In genomic region chr14:31324851-31325250, GRCm38 (mm10) we compare ENCODE assay signal across 12 mouse cellular contexts. TPM values are rescaled to one million over a fixed set of nuclear protein-coding genes. Genes with fewer than 3 reads are reported as not detected.
DNase-seq lines count a peak whose midpoint lies in the region; ATAC-seq and TF ChIP-seq lines count a peak whose summit lies in the region.
"Had no signal": no experiment of that assay in that cellular context is flagged by ENCODE, and none has a peak within 500 bp of the region (broad histone marks: within the 10 kb centered on the region; RNA-seq: fewer than 3 reads in every experiment).

No protein-coding gene starts in this region.

- 73% methylated on average over 10 of the region's 10 CpGs for WGBS in midbrain, embryonic 14.5 days
- WGBS in midbrain, embryonic 13.5 days: 68% methylated on average over 10 of the region's 10 CpGs
- 64% methylated on average over 10 of the region's 10 CpGs for WGBS in stomach, postnatal 0 days
- WGBS in forebrain, postnatal 0 days: 72% methylated on average over 10 of the region's 10 CpGs

- DNase-seq in adrenal gland, postnatal 36 days: peak; percentile 16 to 50
- no peak for DNase-seq in adrenal gland, adult 18-20 months (ENCODE audit: low spot score in 2 of 2)
- peak; percentile 4 for DNase-seq in midbrain, embryonic 14.5 days
- DNase-seq in stomach, postnatal 0 days (ENCODE audit: low spot score): peak; percentile 16
- DNase-seq in forebrain, postnatal 0 days: no peak
- DNase-seq in right cerebral cortex, postnatal 14 days: no peak
- DNase-seq: gastrocnemius, postnatal 14 days had no signal

- no peaks in the 10 kb centered on the region for H3K27me3 ChIP-seq in midbrain, embryonic 14.5 days (ENCODE audit: control insufficient read depth, insufficient read depth, low read length)
- H3K27me3 ChIP-seq in midbrain, embryonic 13.5 days: 0 out of 2 replicates have a peak, but pooled peaks cover 4% of the 10 kb centered on the region
- peaks cover 6% of the 10 kb centered on the region for H3K27me3 ChIP-seq in erythroblast, embryonic 14.5 days (ENCODE audit: control insufficient read depth)
- no peaks in the 10 kb centered on the region for H3K27me3 ChIP-seq in stomach, postnatal 0 days (ENCODE audit: control insufficient read depth, insufficient read depth, low read length)
- H3K27me3 ChIP-seq in forebrain, postnatal 0 days (ENCODE audit: insufficient read depth, low read length): no peaks in the 10 kb centered on the region
- H3K27me3 ChIP-seq: embryonic facial prominence, embryonic 12.5 days; neural tube, embryonic 13.5 days had no signal

- H3K4me1 ChIP-seq in midbrain, embryonic 14.5 days (ENCODE audit: control insufficient read depth, insufficient read depth, low read length): 0 out of 2 replicates have a peak, but pooled peaks cover 5% of the 10 kb centered on the region
- peaks cover 7% of the 10 kb centered on the region for H3K4me1 ChIP-seq in midbrain, embryonic 13.5 days (replicated peaks)
- H3K4me1 ChIP-seq in erythroblast, embryonic 14.5 days (ENCODE audit: control insufficient read depth): peaks cover 27% of the 10 kb centered on the region
- no peaks in the 10 kb centered on the region for H3K4me1 ChIP-seq in stomach, postnatal 0 days (replicated peaks; ENCODE audit: control insufficient read depth, insufficient read depth)
- H3K4me1 ChIP-seq in forebrain, postnatal 0 days (ENCODE audit: insufficient read depth): no peaks in the 10 kb centered on the region
- H3K4me1 ChIP-seq: embryonic facial prominence, embryonic 12.5 days had no signal

- no peak overlapping the region for H3K9ac ChIP-seq in midbrain, embryonic 14.5 days (replicated peaks; ENCODE audit: low read length)
- no peak overlapping the region for H3K9ac ChIP-seq in midbrain, embryonic 13.5 days (replicated peaks)
- H3K9ac ChIP-seq in stomach, postnatal 0 days (ENCODE audit: low read length): no peak overlapping the region
- H3K9ac ChIP-seq in forebrain, postnatal 0 days: no peak overlapping the region
- H3K9ac ChIP-seq: embryonic facial prominence, embryonic 12.5 days; hindbrain, embryonic 13.5 days; neural tube, embryonic 13.5 days had no signal

- no peaks in the 10 kb centered on the region for H3K36me3 ChIP-seq in midbrain, embryonic 14.5 days (ENCODE audit: control insufficient read depth, insufficient read depth, low read length)
- no peaks in the 10 kb centered on the region for H3K36me3 ChIP-seq in midbrain, embryonic 13.5 days
- no peaks in the 10 kb centered on the region for H3K36me3 ChIP-seq in erythroblast, embryonic 14.5 days (ENCODE audit: control insufficient read depth)
- H3K36me3 ChIP-seq in stomach, postnatal 0 days (ENCODE audit: control insufficient read depth, insufficient read depth, low read length): no peaks in the 10 kb centered on the region
- H3K36me3 ChIP-seq in forebrain, postnatal 0 days (ENCODE audit: insufficient read depth): no peaks in the 10 kb centered on the region
- H3K36me3 ChIP-seq: embryonic facial prominence, embryonic 12.5 days; hindbrain, embryonic 13.5 days; neural tube, embryonic 13.5 days had no signal

- no peak for TF ChIP-seq EP300 in stomach, postnatal 0 days (optimal IDR thresholded peaks at IDR 0.05)

- no peak for ATAC-seq in midbrain, embryonic 14.5 days (ENCODE audit: low FRiP score, low TSS enrichment)
- ATAC-seq in midbrain, embryonic 13.5 days: no peak
- no peak for ATAC-seq in stomach, postnatal 0 days (ENCODE audit: low FRiP score, low TSS enrichment)
- no peak for ATAC-seq in forebrain, postnatal 0 days

- no peak overlapping the region for H3K4me3 ChIP-seq in midbrain, embryonic 14.5 days (replicated peaks; ENCODE audit: low read depth, low read length)
- H3K4me3 ChIP-seq in midbrain, embryonic 13.5 days (replicated peaks): no peak overlapping the region
- H3K4me3 ChIP-seq in erythroblast, embryonic 14.5 days (replicated peaks): peak overlapping the region; percentile 60
- H3K4me3 ChIP-seq in stomach, postnatal 0 days (ENCODE audit: low read depth, low read length): no peak overlapping the region
- no peak overlapping the region for H3K4me3 ChIP-seq in forebrain, postnatal 0 days (ENCODE audit: low read depth, low read length)
- H3K4me3 ChIP-seq: neural tube, embryonic 13.5 days had no signal

- H3K27ac ChIP-seq in midbrain, embryonic 14.5 days (replicated peaks; ENCODE audit: low read depth, low read length): no peak overlapping the region
- no peak overlapping the region for H3K27ac ChIP-seq in midbrain, embryonic 13.5 days
- H3K27ac ChIP-seq in stomach, postnatal 0 days (replicated peaks): no peak overlapping the region
- no peak overlapping the region for H3K27ac ChIP-seq in forebrain, postnatal 0 days (ENCODE audit: low read depth, low read length)
- H3K27ac ChIP-seq: embryonic facial prominence, embryonic 12.5 days; hindbrain, embryonic 13.5 days; neural tube, embryonic 13.5 days had no signal

- no peak overlapping the region for H3K4me2 ChIP-seq in midbrain, embryonic 14.5 days (ENCODE audit: low read length)
- H3K4me2 ChIP-seq in midbrain, embryonic 13.5 days (replicated peaks): no peak overlapping the region
- no peak overlapping the region for H3K4me2 ChIP-seq in stomach, postnatal 0 days (replicated peaks; ENCODE audit: low read depth)
- H3K4me2 ChIP-seq in forebrain, postnatal 0 days (ENCODE audit: low read depth): no peak overlapping the region

- TF ChIP-seq CTCF in stomach, postnatal 0 days (IDR thresholded peaks at IDR 0.05; ENCODE audit: low read depth): peak; percentile 31; the same call in 1 of the 2 replicates
- TF ChIP-seq CTCF in forebrain, postnatal 0 days (IDR thresholded peaks at IDR 0.05; ENCODE audit: low read depth): no peak

- no peaks in the 10 kb centered on the region for H3K9me3 ChIP-seq in midbrain, embryonic 14.5 days (ENCODE audit: control insufficient read depth, low read length)
- no peaks in the 10 kb centered on the region for H3K9me3 ChIP-seq in midbrain, embryonic 13.5 days
- H3K9me3 ChIP-seq in erythroblast, embryonic 14.5 days (ENCODE audit: control insufficient read depth, low read length): no peaks in the 10 kb centered on the region
- H3K9me3 ChIP-seq in stomach, postnatal 0 days (ENCODE audit: control insufficient read depth, low read length): no peaks in the 10 kb centered on the region
- no peaks in the 10 kb centered on the region for H3K9me3 ChIP-seq in forebrain, postnatal 0 days (ENCODE audit: low read length)
- H3K9me3 ChIP-seq: embryonic facial prominence, embryonic 12.5 days; hindbrain, embryonic 13.5 days; neural tube, embryonic 13.5 days had no signal

RNA-seq across cellular contexts. Expression of gene Dnah1, which starts 1.2 kb away (rescaled TPM):
- total RNA-seq in adrenal gland, postnatal 36 days (2021): 1 to 10 TPM; 1.5 to 1.7 TPM
- 1 to 10 TPM; 1.5 to 2.0 TPM for total RNA-seq in adrenal gland, adult 18-20 months (2021)
- polyA plus RNA-seq in midbrain, embryonic 14.5 days (2014; fragmentation: Nextera tagmentation; extraction: Ambion mirVana): 3.8 and 5.2 TPM in 2 replicates
- 5.0 and 5.3 TPM in 2 replicates for polyA plus RNA-seq in midbrain, embryonic 13.5 days (2015; fragmentation: Nextera tagmentation; extraction: Ambion mirVana)
- 0.01 TPM in 1 of 2 replicates, not detected in the other for polyA plus RNA-seq in erythroblast, embryonic 14.5 days (2012)
- polyA plus RNA-seq in stomach, postnatal 0 days (2015; fragmentation: Nextera tagmentation; extraction: Ambion mirVana): 0.74 and 0.81 TPM in 2 replicates
- total RNA-seq in forebrain, postnatal 0 days (2014; rRNA removed): 4.6 and 7.2 TPM in 2 replicates
- 1.7 and 2.3 TPM in 2 replicates for polyA plus RNA-seq in forebrain, postnatal 0 days (2015; fragmentation: Nextera tagmentation; extraction: Ambion mirVana)

RNA-seq across cellular contexts. Expression of gene Capn7, which starts 11.6 kb away (rescaled TPM):
- total RNA-seq in adrenal gland, postnatal 36 days (2021): 10 to 100 TPM; 43.5 to 45.0 TPM
- total RNA-seq in adrenal gland, adult 18-20 months (2021): 10 to 100 TPM; 32.9 to 45.3 TPM
- polyA plus RNA-seq in midbrain, embryonic 14.5 days (2014; fragmentation: Nextera tagmentation; extraction: Ambion mirVana): 67.1 and 89.4 TPM in 2 replicates
- polyA plus RNA-seq in midbrain, embryonic 13.5 days (2015; fragmentation: Nextera tagmentation; extraction: Ambion mirVana): 66.3 and 69.7 TPM in 2 replicates
- polyA plus RNA-seq in erythroblast, embryonic 14.5 days (2012): 0.11 and 0.19 TPM in 2 replicates
- polyA plus RNA-seq in stomach, postnatal 0 days (2015; fragmentation: Nextera tagmentation; extraction: Ambion mirVana): 24.8 and 26.8 TPM in 2 replicates
- 71.3 and 73.3 TPM in 2 replicates for total RNA-seq in forebrain, postnatal 0 days (2014; rRNA removed)
- 43.3 and 51.4 TPM in 2 replicates for polyA plus RNA-seq in forebrain, postnatal 0 days (2015; fragmentation: Nextera tagmentation; extraction: Ambion mirVana)

Comparison
In these comparisons a context has a peak if more than half of its experiments do, and no peak if none do; other contexts are left out.
1. DNase-seq: peak in adrenal gland, postnatal 36 days (2 of 2), midbrain, embryonic 14.5 days (single experiment) and stomach, postnatal 0 days (single experiment); none in adrenal gland, adult 18-20 months (0 of 2), forebrain, postnatal 0 days (single experiment) and right cerebral cortex, postnatal 14 days (single experiment).
2. RNA of gene Capn7, which starts 11.6 kb away (polyA plus RNA-seq): 67.1 to 89.4 TPM in midbrain, embryonic 14.5 days, 66.3 to 69.7 TPM in midbrain, embryonic 13.5 days, 43.3 to 51.4 TPM in forebrain, postnatal 0 days and 24.8 to 26.8 TPM in stomach, postnatal 0 days; 0.11 to 0.19 TPM in erythroblast, embryonic 14.5 days; every median in the first group is over 10 times any median in the second.